Mouse (Mus musculus) natural killer cell, adult 2 months (primary cell): ENCODE results near the gene Il12rb1.

Experiments used
- DNase-seq, 2 experiments: peaks; one replicate each; pipeline ENCODE4 v3.0.0; 2022; ENCODE audit warnings: low spot score in 2 of 2

Il12rb1 gene

GRCm38 (mm10) chr8:70850947-70851346, 42.7 kb downstream of the Il12rb1 start:
- no peak for DNase-seq

GRCm38 (mm10) chr8:70851837-70852236, 43.6 kb downstream of the Il12rb1 start:
- DNase-seq = no peak

GRCm38 (mm10) chr8:70852595-70853231, 44.5 kb downstream of the Il12rb1 start:
- no peak for DNase-seq

- DNase-seq = peak in 1 of 2 experiments; percentile 53
Observed at GRCm38 (mm10) chr8:70853863-70854262, 45.6 kb downstream of the Il12rb1 start.

GRCm38 (mm10) chr8:70856028-70856427, 47.8 kb downstream of the Il12rb1 start:
- DNase-seq = no peak

- no peak for DNase-seq
Observed at GRCm38 (mm10) chr8:70856541-70857197, 48.4 kb downstream of the Il12rb1 start.

- no peak for DNase-seq
Observed at GRCm38 (mm10) chr8:70857516-70857915, 49.3 kb downstream of the Il12rb1 start.

- no peak for DNase-seq
Observed at GRCm38 (mm10) chr8:70862824-70863641, 54.8 kb downstream of the Il12rb1 start, which contains the start of gene Kcnn1. TSS of gene Kcnn1 (minus strand) at chr8:70863258.

- no peak for DNase-seq
Observed at GRCm38 (mm10) chr8:70863956-70864711, 55.9 kb downstream of the Il12rb1 start.

GRCm38 (mm10) chr8:70864712-70865221, 56.5 kb downstream of the Il12rb1 start:
- DNase-seq = no peak

GRCm38 (mm10) chr8:70865350-70866000, 57.2 kb downstream of the Il12rb1 start:
- peak; percentile 100 for DNase-seq

GRCm38 (mm10) chr8:70866001-70866520, 57.8 kb downstream of the Il12rb1 start:
- DNase-seq = no peak

- DNase-seq = no peak
Observed at GRCm38 (mm10) chr8:70866566-70866965, 58.3 kb downstream of the Il12rb1 start.

- peak; percentile 57 to 62 for DNase-seq
Observed at GRCm38 (mm10) chr8:70868559-70869198, 60.4 kb downstream of the Il12rb1 start.

- no peak for DNase-seq
Observed at GRCm38 (mm10) chr8:70869199-70869571, 60.9 kb downstream of the Il12rb1 start.

GRCm38 (mm10) chr8:70869601-70870041, 61.4 kb downstream of the Il12rb1 start:
- peak; percentile 72 to 81 for DNase-seq
